Mouse (Mus musculus) adrenal gland, adult 18-20 months (tissue): Measurements from ENCODE around the gene Ear1. TPM values are rescaled to one million over a fixed set of nuclear protein-coding genes. Genes with fewer than 3 reads are reported as not detected.
"Not testable (repeated sequence)": the region's sequence is repeated elsewhere in the genome, so short reads cannot be mapped to it uniquely, and the experiment has no call there.

ENCODE experiments used
- DNase-seq, 2 experiments: peaks; one replicate each; pipeline ENCODE4 v3.0.0; 2021 to 2022; ENCODE audit warnings: low spot score in 2 of 2
- total RNA-seq, 2 experiments: library from RNA; stranded (reverse); gene quantifications; 1 replicate in 1 of 2; 2 replicates in 1 of 2; pipeline ENCODE4 v1.2.3; 2021

Gene Ear1
- total RNA-seq, 2 experiments from 2014 or later: not detected

DNA sequence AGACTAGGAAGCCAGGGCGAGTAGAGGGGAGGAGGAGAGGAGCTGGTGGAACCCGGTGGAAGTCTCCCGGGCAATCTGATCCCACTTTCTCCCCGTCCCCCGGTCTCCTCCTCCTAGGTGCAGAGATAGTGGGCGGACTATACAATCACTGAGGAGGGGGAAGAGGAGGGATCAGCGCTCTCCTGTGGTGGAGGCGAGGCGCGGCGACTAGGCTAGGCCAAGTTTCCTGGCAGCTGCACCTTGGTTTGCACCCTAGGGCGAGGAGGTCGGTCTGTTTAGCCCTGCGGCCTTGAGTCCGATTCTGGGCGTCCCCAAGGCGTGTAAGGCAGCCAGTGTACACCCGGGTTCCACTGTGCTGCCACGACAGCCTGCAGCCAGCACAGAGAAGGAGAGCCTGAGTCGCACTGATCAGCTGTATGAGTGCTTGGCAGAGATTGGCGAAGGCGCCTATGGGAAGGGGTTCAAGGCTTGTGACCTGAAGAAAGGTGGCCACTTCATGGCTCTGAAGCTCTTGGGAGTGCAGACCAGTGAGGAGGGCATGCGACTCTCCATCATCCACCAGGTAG, 78.3 kb downstream of the Ear1 start:
- not testable (repeated sequence) for DNase-seq

- DNase-seq: no peak
Measured at GRCm38 (mm10) chr14:43796069-43796904, 79.0 kb downstream of the Ear1 start.

DNA sequence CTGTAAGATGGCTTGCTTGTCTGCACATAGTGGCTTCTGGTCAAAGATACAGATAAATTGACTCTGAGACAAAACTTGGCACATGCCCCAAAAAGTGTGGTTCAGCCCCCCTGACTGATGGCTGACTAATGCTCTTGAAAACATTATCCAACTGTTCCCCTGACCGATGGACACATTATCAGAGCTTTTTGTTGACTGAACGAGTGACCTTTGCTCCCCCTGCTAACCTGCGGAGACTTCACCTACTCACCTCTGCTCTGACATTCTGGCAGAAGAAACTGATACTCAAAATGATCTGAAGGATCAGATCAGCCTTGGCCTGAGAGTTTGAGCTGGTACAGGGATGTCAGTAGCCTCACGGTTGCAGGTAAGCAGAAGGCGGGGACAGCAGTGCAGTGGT, 81.5 kb downstream of the Ear1 start:
- not testable (repeated sequence) for DNase-seq

- DNase-seq: not testable (repeated sequence)
Measured at GRCm38 (mm10) chr14:43784645-43785044, 90.7 kb downstream of the Ear1 start, which contains the start of gene Gm8180. Gm8180 (minus strand) TSS chr14:43784745.

Other genes starting within 250 kb of the Ear1 start
- not detected for gene Gm8165, start 198.3 kb downstream of the Ear1 start, total RNA-seq
- 1 to 10 TPM; 1.3 to 1.5 TPM for gene Gm7324, start 177.7 kb downstream of the Ear1 start, total RNA-seq
- not detected for gene Gm16506, start 148.0 kb downstream of the Ear1 start, total RNA-seq
- not detected for gene Gm6526, start 127.7 kb downstream of the Ear1 start, total RNA-seq
- not detected for gene Gm8180, start 90.8 kb downstream of the Ear1 start, total RNA-seq
- gene Ear10, start 48.0 kb upstream of the Ear1 start, total RNA-seq: not detected
- 1 to 10 TPM in 1 of 2 experiments, under 1 TPM in 1; 0.48 to 2.1 TPM for gene Gm8113, start 49.9 kb upstream of the Ear1 start, total RNA-seq
- gene Ang5, start 81.6 kb upstream of the Ear1 start, total RNA-seq: not detected
- gene Ang6, start 126.8 kb upstream of the Ear1 start, total RNA-seq: not detected
- 1 to 10 TPM; 1.2 to 2.1 TPM for gene Ear2, start 227.1 kb upstream of the Ear1 start, total RNA-seq
- not detected for gene Gm3327, start 248.3 kb upstream of the Ear1 start, total RNA-seq